Mouse (Mus musculus) gastrocnemius, postnatal 10 days (tissue): ENCODE results near the gene Dexi. TPM values are rescaled to one million over a fixed set of nuclear protein-coding genes. Genes with fewer than 3 reads are reported as not detected.

Source experiments
- DNase-seq: peaks from one replicate; pipeline ENCODE4 v3.0.0; 2021; ENCODE audit warnings: mixed read lengths
- total RNA-seq, 2 experiments: library from RNA; stranded (reverse); gene quantifications; 2 replicates each; pipeline ENCODE4 v1.2.3; 2021

Gene Dexi
- total RNA-seq, 2 experiments from 2014 or later = 26.8 to 30.3 TPM

GRCm38 (mm10) chr16:10498096-10498602, 44.7 kb downstream of the Dexi start:
- DNase-seq = no peak

- no peak for DNase-seq
These were observed 47.0 kb downstream of the Dexi start for GRCm38 (mm10) chr16:10495824-10496298.

- no peak for DNase-seq
These were observed 50.3 kb downstream of the Dexi start for GRCm38 (mm10) chr16:10492587-10492986.

GRCm38 (mm10) chr16:10491716-10492115, 51.1 kb downstream of the Dexi start:
- DNase-seq = no peak

DNA sequence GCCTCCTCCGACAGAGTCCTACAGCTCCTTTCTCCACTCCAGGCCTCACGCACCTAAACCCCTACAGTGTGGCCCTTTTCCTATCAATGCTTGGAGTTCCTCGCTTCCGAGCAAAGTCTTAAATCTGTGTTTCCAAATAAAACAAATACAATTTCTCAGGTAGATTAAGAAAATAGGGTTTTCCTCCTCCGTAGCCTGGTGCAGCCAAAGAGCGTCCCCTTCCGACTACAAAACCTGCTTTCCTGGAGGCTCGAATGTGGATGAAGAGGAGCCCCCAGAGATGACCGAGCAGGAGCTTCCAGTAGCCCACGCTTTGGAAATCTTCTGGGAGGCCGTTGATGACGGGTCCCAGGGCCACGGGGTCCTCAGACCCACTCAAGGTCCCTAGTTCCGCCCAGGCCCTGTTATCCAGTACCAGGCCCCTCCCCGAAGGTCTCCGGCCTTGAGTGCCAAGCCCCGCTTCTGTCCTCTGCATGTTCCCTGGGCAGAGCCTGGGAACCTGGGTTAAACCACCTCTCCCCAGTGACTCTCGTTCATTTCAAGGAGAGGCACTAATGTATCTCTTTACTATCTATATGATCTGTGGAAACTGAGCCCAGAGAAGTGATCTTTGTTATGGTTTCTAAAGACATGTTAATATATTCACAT, 52.2 kb downstream of the Dexi start:
- DNase-seq = no peak

- DNase-seq = no peak
These were observed 52.9 kb downstream of the Dexi start for GRCm38 (mm10) chr16:10489904-10490457.

DNA sequence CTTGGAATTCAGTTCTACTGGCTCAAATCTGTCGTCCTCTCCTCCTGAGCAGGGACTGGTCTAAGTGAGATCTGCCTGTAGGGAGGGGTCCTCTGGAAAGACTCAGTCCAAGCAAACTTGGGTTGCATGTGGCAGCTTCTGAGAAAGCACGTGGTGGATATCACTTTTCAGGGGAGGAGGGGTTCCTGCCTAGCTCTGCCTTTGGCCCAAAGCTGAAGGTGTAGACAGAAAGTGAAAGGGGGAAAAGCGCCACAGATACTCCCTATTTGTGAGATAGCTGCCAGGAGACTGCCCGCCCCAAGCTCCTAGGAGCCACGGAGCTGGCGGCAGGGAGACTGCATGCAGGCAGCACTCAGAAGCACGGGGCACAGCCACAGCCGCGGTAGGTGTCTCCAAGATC, 53.4 kb downstream of the Dexi start:
- DNase-seq = no peak

DNA sequence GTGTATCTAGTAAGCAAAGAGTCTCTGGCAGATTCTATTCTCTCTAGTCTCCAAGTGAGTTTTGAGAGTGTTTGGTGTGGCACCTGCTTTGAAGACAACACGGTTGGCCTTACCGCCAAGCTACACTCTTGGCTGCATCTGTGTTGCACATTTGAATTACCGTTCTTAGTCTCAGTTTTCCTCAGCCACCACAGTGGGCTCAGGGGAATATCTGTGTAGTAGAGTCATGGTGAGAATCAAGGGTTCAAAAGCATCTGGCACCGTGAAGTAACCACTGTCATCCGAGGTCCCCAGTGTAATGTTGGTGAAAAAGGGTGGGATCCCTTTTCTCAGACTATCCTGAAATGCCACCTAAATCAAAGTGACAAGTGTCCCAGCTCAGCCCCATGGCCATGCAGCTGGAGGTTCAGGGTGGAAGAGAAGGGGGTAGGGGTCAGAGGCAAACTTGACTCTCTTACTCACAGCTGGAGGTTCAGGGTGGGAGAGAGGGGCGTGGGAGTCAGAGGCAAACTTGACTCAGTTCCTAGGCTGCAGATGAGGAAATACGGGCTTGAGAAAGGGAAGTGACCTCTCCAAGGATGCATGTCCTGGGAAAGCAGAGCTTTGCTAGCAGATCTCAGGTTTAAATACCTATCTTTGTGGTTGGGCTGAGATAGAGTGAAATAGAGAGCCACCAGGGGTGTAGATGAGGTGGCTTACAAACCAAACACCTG, 53.9 kb downstream of the Dexi start:
- DNase-seq = no peak

GRCm38 (mm10) chr16:10487895-10488493, 54.9 kb downstream of the Dexi start:
- DNase-seq = no peak

GRCm38 (mm10) chr16:10486993-10487392, 55.9 kb downstream of the Dexi start:
- no peak for DNase-seq

GRCm38 (mm10) chr16:10482343-10482742, 60.5 kb downstream of the Dexi start:
- no peak for DNase-seq

GRCm38 (mm10) chr16:10479857-10480256, 63.0 kb downstream of the Dexi start, which contains the start of gene Ciita:
Gene Ciita (plus strand): TSS chr16:10480059.
- no peak for DNase-seq

GRCm38 (mm10) chr16:10475919-10476318, 66.9 kb downstream of the Dexi start:
- no peak for DNase-seq

DNA sequence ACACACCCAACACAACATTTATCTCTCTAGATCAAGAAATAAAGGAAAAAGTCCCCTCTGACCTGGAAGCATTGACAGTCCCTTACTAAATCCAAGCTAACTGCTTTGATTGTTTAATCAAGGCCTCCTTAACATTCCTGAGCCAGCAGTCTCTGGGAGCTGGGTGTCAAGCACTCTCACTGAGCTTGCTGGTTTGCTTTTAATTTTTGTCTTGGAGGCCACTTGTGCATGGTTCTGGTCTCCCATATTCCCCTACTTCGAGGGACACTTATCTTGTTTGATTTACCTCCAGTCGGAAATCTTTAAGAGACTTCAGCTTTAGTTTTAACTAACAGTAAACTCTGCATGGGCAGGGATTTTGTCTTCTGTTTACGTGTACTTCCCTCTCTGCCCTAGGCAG, 67.9 kb downstream of the Dexi start:
- no peak for DNase-seq

- no peak for DNase-seq
These were observed 70.9 kb downstream of the Dexi start for GRCm38 (mm10) chr16:10471950-10472349.

DNA sequence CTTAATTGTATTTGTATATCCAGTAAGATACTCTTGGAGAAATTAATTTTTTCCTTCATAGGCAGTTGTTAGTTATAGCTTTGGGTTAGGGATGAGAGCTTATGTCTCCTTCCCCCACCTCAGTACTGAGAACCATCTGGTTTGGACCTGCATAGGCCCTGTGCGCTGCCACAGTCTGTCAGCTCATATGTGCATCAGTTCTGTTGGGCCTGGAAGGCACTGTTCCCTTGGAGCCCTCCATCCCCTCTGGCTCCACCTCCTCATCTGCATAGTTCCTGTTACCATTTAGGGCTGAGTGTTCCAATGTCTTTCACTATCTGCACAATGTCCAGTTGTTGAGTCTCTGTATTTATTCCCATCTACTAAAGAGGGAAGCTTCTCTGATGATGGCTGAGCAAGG, 74.7 kb downstream of the Dexi start:
- DNase-seq = no peak

DNA sequence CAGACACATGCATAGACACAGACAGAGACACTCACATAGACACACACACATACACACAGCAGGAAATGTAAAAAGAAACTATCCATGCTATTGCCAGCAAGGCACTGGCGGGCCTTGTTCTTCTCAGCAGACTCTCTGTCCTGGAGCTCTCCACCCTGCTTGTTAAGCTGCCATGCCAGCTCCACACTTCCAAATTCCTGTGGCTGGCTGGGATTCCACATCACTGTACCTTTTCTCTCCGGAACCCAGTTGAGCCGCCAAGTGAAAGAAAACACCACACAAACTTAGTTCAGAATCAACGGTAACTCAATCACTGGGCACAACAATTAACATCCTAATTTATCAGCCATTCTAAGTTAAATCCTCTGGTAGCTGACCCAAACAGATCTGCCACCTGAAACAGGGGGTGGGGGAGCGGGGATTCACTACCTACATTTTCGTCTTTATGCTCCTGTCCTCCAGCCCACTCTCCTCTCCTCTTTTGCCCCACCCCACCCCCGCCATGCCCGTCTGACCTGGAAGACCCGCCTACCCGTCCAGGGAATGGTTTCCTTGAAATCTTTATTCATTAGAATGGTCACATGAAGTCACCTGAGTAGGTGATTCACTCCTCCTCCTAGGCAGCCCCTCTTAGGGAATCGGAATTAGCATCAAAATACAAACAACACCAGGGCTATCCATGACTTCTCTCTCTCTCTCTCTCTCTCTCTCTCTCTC, 75.3 kb downstream of the Dexi start:
- no peak for DNase-seq

DNA sequence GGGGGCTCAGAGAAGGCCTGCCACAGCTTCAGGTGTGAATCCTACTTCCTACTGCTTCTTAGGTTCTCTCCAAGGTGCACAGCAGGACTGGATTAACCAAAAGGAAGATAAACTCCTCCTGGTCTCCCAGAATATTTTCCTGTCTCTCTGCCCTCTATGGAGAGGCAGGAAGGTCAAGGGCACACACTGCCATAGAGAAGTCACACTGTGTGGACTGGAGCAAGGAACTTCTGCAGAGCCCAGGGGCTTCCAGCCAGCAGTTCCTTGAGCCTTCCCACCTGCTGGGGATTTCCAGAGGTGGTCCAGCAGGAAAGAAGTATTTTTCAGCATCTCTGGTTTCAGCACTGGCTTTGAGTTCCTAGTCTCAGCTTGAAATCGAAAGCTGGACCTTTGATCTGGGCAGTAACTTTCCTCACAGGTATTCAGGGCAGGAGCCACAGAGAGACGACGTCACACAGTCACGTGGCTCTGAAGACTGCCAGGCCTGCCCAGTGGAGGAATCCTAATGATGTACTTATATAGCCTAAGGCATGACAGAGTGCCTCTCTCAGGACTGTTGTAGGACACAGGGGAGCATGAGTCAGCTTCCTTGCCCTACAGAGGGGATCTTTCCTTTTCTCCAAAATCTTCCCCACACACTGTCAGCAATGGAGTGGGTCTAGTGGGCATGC, 77.7 kb downstream of the Dexi start:
- no peak for DNase-seq

DNA sequence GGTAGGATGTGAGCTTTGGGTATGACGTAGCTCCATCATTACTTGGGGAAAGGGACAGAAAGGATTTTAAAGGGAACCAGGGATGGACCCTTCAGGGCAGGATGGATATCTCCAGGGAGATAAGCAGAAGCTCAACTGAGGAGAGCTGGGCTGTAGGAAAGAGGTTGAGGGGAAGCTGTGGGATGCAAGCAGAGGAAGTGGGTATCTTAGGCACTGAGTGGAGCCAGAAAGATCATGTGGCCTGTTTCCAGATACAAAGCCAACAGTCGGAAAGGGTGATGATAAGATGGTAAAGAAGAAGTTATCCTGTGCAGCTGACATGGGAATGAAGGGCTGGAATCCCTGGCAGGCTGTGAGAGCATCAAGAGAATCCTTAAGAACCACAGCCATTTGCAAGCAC, 81.7 kb downstream of the Dexi start:
- no peak for DNase-seq

- no peak for DNase-seq
These were observed 82.7 kb downstream of the Dexi start for GRCm38 (mm10) chr16:10460188-10460587.

- no peak for DNase-seq
These were observed 88.3 kb downstream of the Dexi start for GRCm38 (mm10) chr16:10454583-10454974.
